Mouse (Mus musculus) A20 (cell line): ENCODE measurements around the gene Sgsm2.
A peak's percentile ranks its signal among the peaks of the same experiment; 100 is the strongest.

Experiments used
- DNase-seq: peaks from one replicate; pipeline ENCODE4 v3.0.0-alpha.2; 2011; ENCODE audit warnings: low read depth, low spot score

Gene Sgsm2

GRCm38 (mm10) chr11:74896901-74897677 is at the start of gene Sgsm2:
TSS of gene Sgsm2 (minus strand) at chr11:74897060.
- peak; percentile 76 for DNase-seq

GRCm38 (mm10) chr11:74946348-74946747 is 49.5 kb upstream of the Sgsm2 start:
- DNase-seq: peak; percentile 61

- no peak for DNase-seq
These were observed 33.5 kb upstream of the Sgsm2 start for GRCm38 (mm10) chr11:74930391-74930790.

- DNase-seq: no peak
These were observed 32.3 kb upstream of the Sgsm2 start for GRCm38 (mm10) chr11:74929111-74929510.

- DNase-seq: peak; percentile 27
These were observed 30.4 kb upstream of the Sgsm2 start for GRCm38 (mm10) chr11:74927236-74927725.

- DNase-seq: peak; percentile 56
These were observed 29.6 kb upstream of the Sgsm2 start for GRCm38 (mm10) chr11:74926388-74927005.

GRCm38 (mm10) chr11:74925577-74926387 is 28.9 kb upstream of the Sgsm2 start, which contains the start of the genes Smg6 and Srr:
TSS of gene Smg6 (plus strand) at chr11:74925823.
TSS of gene Srr (minus strand) at chr11:74925948.
- DNase-seq: peak; percentile 98

- peak; percentile 63 for DNase-seq
These were observed 27.3 kb upstream of the Sgsm2 start for GRCm38 (mm10) chr11:74924149-74924548.

- no peak for DNase-seq
These were observed 22.4 kb upstream of the Sgsm2 start for GRCm38 (mm10) chr11:74919249-74919648.

GRCm38 (mm10) chr11:74912492-74912891 is 15.6 kb upstream of the Sgsm2 start:
- DNase-seq: no peak

GRCm38 (mm10) chr11:74909978-74910377 is 13.1 kb upstream of the Sgsm2 start:
- no peak for DNase-seq

GRCm38 (mm10) chr11:74908618-74909399 is 11.9 kb upstream of the Sgsm2 start:
- no peak for DNase-seq

- DNase-seq: no peak
These were observed 11.0 kb upstream of the Sgsm2 start for GRCm38 (mm10) chr11:74907850-74908249.

GRCm38 (mm10) chr11:74902416-74902815 is 5.6 kb upstream of the Sgsm2 start:
- no peak for DNase-seq

- DNase-seq: no peak
These were observed 4.7 kb upstream of the Sgsm2 start for GRCm38 (mm10) chr11:74901555-74901954.

- DNase-seq: no peak
These were observed 1.6 kb upstream of the Sgsm2 start for GRCm38 (mm10) chr11:74898517-74898827.

GRCm38 (mm10) chr11:74897678-74898516 is 1.0 kb upstream of the Sgsm2 start, which contains the start of gene Tsr1:
TSS of gene Tsr1 (plus strand) at chr11:74898071.
- DNase-seq: peak; percentile 96

GRCm38 (mm10) chr11:74895980-74896900 is 620 bp downstream of the Sgsm2 start:
- peak; percentile 71 for DNase-seq

- no peak for DNase-seq
These were observed 2.2 kb downstream of the Sgsm2 start for GRCm38 (mm10) chr11:74894619-74895018.
